Mouse (Mus musculus): ENCODE measurements around the gene Zfp955b. TPM values are rescaled to one million over a fixed set of nuclear protein-coding genes. Genes with fewer than 3 reads are reported as not detected.
"Not testable (repeated sequence)": the region's sequence is repeated elsewhere in the genome, so short reads cannot be mapped to it uniquely, and the experiment has no call there.

Zfp955b gene
- polyA plus RNA-seq (2012; rRNA removed), result 2.3 and 2.5 TPM in 2 replicates

DNA sequence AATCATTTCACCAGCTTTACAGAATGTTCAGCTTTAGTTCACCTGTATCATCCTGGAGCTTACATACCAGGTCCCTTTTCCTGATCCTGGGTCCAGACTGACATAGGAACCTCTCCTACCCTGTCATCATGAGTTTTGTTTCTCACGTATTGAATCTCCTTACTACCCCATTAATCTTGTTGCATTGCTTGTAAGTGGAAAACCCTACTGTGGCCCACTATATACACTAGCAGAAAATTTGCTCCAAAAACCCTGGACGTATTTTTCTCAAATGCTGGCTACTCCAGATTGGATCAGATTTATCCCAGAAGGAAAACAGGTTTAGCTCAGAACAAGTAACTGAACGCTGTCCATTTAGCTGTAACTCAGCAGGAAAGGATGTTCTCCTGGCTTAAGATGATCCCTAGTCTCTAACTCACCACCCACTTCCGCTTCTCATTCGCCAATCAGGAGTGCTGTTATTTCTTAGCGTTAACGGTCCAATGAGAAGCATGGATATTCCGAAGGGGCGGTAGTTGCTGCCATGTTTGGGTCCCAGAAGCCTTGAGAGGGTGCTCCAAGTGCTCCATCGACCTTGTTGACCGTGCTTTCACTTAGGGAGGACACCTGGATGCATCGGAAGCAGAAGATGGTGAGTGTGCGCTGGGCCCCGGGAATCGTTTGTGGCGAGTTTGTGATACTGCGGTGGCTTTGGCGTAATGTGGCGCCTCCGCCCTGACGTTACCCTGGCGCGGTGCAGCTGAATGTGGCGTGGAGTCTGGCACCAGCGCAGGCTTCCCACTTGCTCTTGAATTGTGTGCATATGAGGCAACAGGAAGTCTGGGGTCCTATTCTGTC is at the start of gene Zfp955b:
Gene Zfp955b (plus strand): TSS at position 506 of the 837 bp plus-strand sequence.
- H3K4me3 ChIP-seq (ENCODE audit: control insufficient read depth, low read depth, low read length); H3K27ac ChIP-seq (ENCODE audit: control insufficient read depth, insufficient read depth, low read depth, low read length); H3K36me3 ChIP-seq (ENCODE audit: control insufficient read depth, insufficient read depth, low read length); H3K4me1 ChIP-seq (ENCODE audit: control insufficient read depth, insufficient read depth, low read length); H3K27me3 ChIP-seq (ENCODE audit: control insufficient read depth, insufficient read depth, low read length): not testable (repeated sequence)

DNA sequence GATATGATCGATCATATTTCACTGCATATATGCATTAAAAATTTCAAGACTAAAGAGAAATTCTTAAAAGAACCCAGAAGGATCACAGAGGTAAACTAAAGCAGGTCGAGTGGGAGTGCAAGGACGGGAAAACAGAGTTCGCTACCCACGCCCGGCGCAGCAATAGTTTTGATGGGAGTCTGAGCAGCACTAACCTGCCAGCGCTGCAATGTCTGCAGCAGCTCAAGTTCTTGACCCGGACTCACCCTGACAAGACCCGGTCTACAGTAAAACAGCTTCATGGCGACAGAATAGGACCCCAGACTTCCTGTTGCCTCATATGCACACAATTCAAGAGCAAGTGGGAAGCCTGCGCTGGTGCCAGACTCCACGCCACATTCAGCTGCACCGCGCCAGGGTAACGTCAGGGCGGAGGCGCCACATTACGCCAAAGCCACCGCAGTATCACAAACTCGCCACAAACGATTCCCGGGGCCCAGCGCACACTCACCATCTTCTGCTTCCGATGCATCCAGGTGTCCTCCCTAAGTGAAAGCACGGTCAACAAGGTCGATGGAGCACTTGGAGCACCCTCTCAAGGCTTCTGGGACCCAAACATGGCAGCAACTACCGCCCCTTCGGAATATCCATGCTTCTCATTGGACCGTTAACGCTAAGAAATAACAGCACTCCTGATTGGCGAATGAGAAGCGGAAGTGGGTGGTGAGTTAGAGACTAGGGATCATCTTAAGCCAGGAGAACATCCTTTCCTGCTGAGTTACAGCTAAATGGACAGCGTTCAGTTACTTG is 34.6 kb upstream of the Zfp955b start, which contains the start of gene Zfp955a:
Gene Zfp955a (minus strand): TSS at position 616 of the 789 bp plus-strand sequence.
- H3K4me3 ChIP-seq (ENCODE audit: control insufficient read depth, low read depth, low read length); H3K27me3 ChIP-seq (ENCODE audit: control insufficient read depth, insufficient read depth, low read length); H3K4me1 ChIP-seq (ENCODE audit: control insufficient read depth, insufficient read depth, low read length); H3K36me3 ChIP-seq (ENCODE audit: control insufficient read depth, insufficient read depth, low read length); H3K27ac ChIP-seq (ENCODE audit: control insufficient read depth, insufficient read depth, low read depth, low read length): not testable (repeated sequence)

DNA sequence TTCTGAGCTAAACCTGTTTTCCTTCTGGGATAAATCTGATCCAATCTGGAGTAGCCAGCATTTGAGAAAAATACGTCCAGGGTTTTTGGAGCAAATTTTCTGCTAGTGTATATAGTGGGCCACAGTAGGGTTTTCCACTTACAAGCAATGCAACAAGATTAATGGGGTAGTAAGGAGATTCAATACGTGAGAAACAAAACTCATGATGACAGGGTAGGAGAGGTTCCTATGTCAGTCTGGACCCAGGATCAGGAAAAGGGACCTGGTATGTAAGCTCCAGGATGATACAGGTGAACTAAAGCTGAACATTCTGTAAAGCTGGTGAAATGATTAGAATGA is 34.1 kb upstream of the Zfp955b start:
- not testable (repeated sequence) for H3K4me3 ChIP-seq (ENCODE audit: control insufficient read depth, low read depth, low read length); H3K27ac ChIP-seq (ENCODE audit: control insufficient read depth, insufficient read depth, low read depth, low read length); H3K27me3 ChIP-seq (ENCODE audit: control insufficient read depth, insufficient read depth, low read length); H3K4me1 ChIP-seq (ENCODE audit: control insufficient read depth, insufficient read depth, low read length); H3K36me3 ChIP-seq (ENCODE audit: control insufficient read depth, insufficient read depth, low read length)

DNA sequence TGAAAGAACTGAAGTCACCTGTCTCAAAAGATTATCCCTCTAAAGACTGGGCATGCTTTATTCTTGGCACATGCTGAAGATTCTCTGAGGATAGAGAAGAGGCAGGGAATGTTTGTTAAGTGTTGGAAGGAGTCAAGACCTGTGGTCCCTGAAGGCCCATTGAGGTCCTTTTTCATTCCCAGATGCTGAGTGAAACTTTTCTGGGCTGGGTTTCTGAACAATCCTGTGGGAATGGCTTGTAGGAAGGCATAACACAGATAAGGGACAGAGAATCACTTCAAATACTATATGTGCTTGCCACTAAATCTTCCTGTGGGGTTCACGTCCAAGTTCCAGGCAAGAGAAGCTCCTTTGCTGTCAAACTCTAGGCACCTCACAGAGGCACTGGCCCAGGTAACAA is 25.0 kb upstream of the Zfp955b start, which contains the start of gene Olfr63:
Gene Olfr63 (plus strand): TSS at position 301 of the 400 bp plus-strand sequence.
- no peak for TF ChIP-seq POLR2A (IDR thresholded peaks at IDR 0.05; ENCODE audit: control insufficient read depth, low read depth, low read length)
- no peak for TF ChIP-seq CTCF (IDR thresholded peaks at IDR 0.05; ENCODE audit: control insufficient read depth, insufficient read depth, insufficient replicate concordance, low read depth, low read length)
- H3K36me3 ChIP-seq (ENCODE audit: control insufficient read depth, insufficient read depth, low read length), result no peaks in the 10 kb centered on the region
- no peak within 1 kb of the TSS for H3K27ac ChIP-seq (ENCODE audit: control insufficient read depth, insufficient read depth, low read depth, low read length)
- H3K4me3 ChIP-seq (ENCODE audit: control insufficient read depth, low read depth, low read length), result no peak within 1 kb of the TSS
- H3K4me1 ChIP-seq (ENCODE audit: control insufficient read depth, insufficient read depth, low read length), result no peaks in the 10 kb centered on the region
- H3K27me3 ChIP-seq (ENCODE audit: control insufficient read depth, insufficient read depth, low read length), result no peaks in the 10 kb centered on the region

DNA sequence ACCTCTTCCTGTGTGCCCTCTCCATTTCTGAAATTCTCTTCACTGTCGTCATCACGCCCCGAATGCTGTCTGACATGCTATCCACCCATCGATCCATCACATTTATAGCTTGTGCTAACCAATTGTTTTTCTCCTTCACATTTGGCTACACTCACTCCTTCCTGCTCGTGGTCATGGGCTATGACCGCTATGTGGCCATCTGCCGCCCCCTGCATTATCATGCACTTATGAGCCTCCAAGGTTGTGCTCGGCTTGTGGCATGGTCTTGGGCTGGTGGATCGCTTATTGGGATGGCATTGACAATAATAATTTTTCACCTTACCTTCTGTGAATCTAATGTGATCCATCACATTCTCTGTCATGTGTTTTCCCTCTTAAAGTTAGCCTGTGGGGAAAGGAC is 20.4 kb upstream of the Zfp955b start:
- Histone ChIP-seq H3K27ac (ENCODE audit: control insufficient read depth, insufficient read depth, low read depth, low read length) (no peak overlapping the region), H3K36me3 (ENCODE audit: control insufficient read depth, insufficient read depth, low read length) (no peaks in the 10 kb centered on the region), H3K4me1 (ENCODE audit: control insufficient read depth, insufficient read depth, low read length) (no peaks in the 10 kb centered on the region), H3K4me3 (ENCODE audit: control insufficient read depth, low read depth, low read length) (no peak overlapping the region), H3K27me3 (ENCODE audit: control insufficient read depth, insufficient read depth, low read length) (no peaks in the 10 kb centered on the region)
- TF ChIP-seq CTCF (IDR thresholded peaks at IDR 0.05; ENCODE audit: control insufficient read depth, insufficient read depth, insufficient replicate concordance, low read depth, low read length) (no peak), POLR2A (IDR thresholded peaks at IDR 0.05; ENCODE audit: control insufficient read depth, low read depth, low read length) (no peak)

DNA sequence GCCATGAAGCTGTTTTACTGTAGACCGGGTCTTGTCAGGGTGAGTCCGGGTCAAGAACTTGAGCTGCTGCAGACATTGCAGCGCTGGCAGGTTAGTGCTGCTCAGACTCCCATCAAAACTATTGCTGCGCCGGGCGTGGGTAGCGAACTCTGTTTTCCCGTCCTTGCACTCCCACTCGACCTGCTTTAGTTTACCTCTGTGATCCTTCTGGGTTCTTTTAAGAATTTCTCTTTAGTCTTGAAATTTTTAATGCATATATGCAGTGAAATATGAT is 469 bp downstream of the Zfp955b start:
- H3K36me3 ChIP-seq (ENCODE audit: control insufficient read depth, insufficient read depth, low read length); H3K4me1 ChIP-seq (ENCODE audit: control insufficient read depth, insufficient read depth, low read length); H3K4me3 ChIP-seq (ENCODE audit: control insufficient read depth, low read depth, low read length); H3K27me3 ChIP-seq (ENCODE audit: control insufficient read depth, insufficient read depth, low read length); H3K27ac ChIP-seq (ENCODE audit: control insufficient read depth, insufficient read depth, low read depth, low read length): not testable (repeated sequence)

DNA sequence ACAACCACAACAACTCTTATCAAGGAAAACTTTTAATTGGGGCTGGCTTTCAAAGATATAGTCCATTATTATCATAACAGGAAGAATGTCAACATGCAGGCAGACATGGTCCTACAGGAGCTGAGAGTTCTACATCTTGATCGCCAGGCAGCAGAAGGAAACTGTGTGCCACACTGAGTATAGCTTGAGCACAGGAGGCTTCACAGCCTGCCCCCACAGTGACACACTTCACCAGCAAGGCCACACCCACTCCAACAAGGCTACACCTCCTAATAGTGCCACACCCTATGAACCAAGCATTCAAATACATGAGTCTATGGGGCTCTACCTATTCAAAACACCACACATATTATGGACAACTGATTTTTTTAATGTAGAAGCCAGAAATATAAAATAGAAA is 63.6 kb downstream of the Zfp955b start:
- H3K4me1 ChIP-seq (ENCODE audit: control insufficient read depth, insufficient read depth, low read length), result peaks cover under 1% of the 10 kb centered on the region
- no peaks in the 10 kb centered on the region for H3K27me3 ChIP-seq (ENCODE audit: control insufficient read depth, insufficient read depth, low read length)
- H3K36me3 ChIP-seq (ENCODE audit: control insufficient read depth, insufficient read depth, low read length), result no peaks in the 10 kb centered on the region
- H3K4me3 ChIP-seq (ENCODE audit: control insufficient read depth, low read depth, low read length), result no peak overlapping the region
- no peak for TF ChIP-seq POLR2A (IDR thresholded peaks at IDR 0.05; ENCODE audit: control insufficient read depth, low read depth, low read length)
- no peak for TF ChIP-seq CTCF (IDR thresholded peaks at IDR 0.05; ENCODE audit: control insufficient read depth, insufficient read depth, insufficient replicate concordance, low read depth, low read length)
- no peak overlapping the region for H3K27ac ChIP-seq (ENCODE audit: control insufficient read depth, insufficient read depth, low read depth, low read length)

Other genes with a start within 250 kb of the Zfp955b start
- 5.4 and 7.0 TPM in 2 replicates for gene 4921501E09Rik, start 221.5 kb upstream of the Zfp955b start, polyA plus RNA-seq (2012; rRNA removed)
- 1.6 and 2.6 TPM in 2 replicates for gene Zfp563, start 200.2 kb upstream of the Zfp955b start, polyA plus RNA-seq (2012; rRNA removed)
- 43.9 and 48.7 TPM in 2 replicates for gene Morc2b, start 149.9 kb upstream of the Zfp955b start, polyA plus RNA-seq (2012; rRNA removed)
- gene Olfr55, start 121.1 kb upstream of the Zfp955b start, polyA plus RNA-seq (2012; rRNA removed), result not detected in 2 replicates
- not detected in 2 replicates for gene Olfr239, start 98.2 kb upstream of the Zfp955b start, polyA plus RNA-seq (2012; rRNA removed)
- 0.16 and 0.24 TPM in 2 replicates for gene Olfr1564, start 67.9 kb upstream of the Zfp955b start, polyA plus RNA-seq (2012; rRNA removed)
- 1.6 and 2.2 TPM in 2 replicates for gene Zfp955a, start 34.4 kb upstream of the Zfp955b start, polyA plus RNA-seq (2012; rRNA removed)
- gene Olfr63, start 24.9 kb upstream of the Zfp955b start, polyA plus RNA-seq (2012; rRNA removed), result not detected in 2 replicates
- gene Zfp81, start 69.3 kb downstream of the Zfp955b start, polyA plus RNA-seq (2012; rRNA removed), result 3.1 and 3.9 TPM in 2 replicates
- gene Zfp101, start 105.1 kb downstream of the Zfp955b start, polyA plus RNA-seq (2012; rRNA removed), result 0.37 and 0.77 TPM in 2 replicates
- 471 and 507 TPM in 2 replicates for gene Actl9, start 143.4 kb downstream of the Zfp955b start, polyA plus RNA-seq (2012; rRNA removed)
- gene Adamts10, start 234.7 kb downstream of the Zfp955b start, polyA plus RNA-seq (2012; rRNA removed), result 7.4 and 7.9 TPM in 2 replicates